Mouse (Mus musculus) spleen, postnatal 36 days (tissue): ENCODE data around the gene Itga5.

Experiments used
- DNase-seq, 2 experiments: peaks; one replicate each; pipeline ENCODE4 v3.0.0; 2022; ENCODE audit warnings: low spot score in 2 of 2, mixed read lengths in 1 of 2

Itga5 gene

DNA sequence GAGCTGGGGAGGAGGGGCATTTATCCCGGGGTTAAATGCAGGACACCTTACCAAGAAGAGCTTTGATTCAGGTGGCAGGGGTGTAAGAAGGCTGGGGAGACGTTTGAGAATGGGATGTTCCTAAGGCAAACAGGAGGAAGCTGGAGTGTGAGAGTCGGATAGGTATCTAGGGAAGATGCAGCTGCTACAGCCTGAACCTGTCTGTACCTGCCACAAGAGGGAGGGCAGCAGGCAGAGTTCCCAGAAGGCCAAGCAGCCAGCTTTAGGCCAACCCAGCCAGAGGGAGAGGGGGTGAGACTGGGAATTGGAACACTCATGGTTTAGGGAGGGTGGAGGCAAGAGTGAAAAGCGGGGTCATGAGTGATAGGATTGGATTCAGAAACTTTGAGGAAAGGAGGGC, 25.8 kb downstream of the Itga5 start:
- DNase-seq, result no peak

DNA sequence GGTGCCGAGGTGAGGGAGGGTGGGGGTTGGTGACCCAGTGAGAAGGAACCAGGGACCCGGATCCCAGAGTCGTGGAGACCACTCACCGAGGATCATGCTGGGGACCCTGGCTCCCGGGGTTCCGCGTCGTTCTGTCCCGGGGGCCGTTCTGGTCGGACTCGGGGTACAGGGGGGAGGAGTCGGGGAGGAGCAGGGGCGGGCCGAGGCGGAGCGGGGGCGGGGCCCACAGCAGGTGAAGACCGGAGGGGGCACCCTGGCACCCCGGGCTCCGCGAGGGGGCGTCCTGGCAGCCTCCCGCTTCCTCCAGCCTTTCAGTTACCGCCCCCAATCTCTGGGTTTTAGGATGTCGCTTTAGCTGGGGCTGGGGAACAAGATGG, 26.6 kb downstream of the Itga5 start, which contains the start of gene Zfp385a:
Zfp385a (minus strand) TSS at position 133 of the 377 bp plus-strand sequence.
- DNase-seq, result peak; percentile 64 to 65

DNA sequence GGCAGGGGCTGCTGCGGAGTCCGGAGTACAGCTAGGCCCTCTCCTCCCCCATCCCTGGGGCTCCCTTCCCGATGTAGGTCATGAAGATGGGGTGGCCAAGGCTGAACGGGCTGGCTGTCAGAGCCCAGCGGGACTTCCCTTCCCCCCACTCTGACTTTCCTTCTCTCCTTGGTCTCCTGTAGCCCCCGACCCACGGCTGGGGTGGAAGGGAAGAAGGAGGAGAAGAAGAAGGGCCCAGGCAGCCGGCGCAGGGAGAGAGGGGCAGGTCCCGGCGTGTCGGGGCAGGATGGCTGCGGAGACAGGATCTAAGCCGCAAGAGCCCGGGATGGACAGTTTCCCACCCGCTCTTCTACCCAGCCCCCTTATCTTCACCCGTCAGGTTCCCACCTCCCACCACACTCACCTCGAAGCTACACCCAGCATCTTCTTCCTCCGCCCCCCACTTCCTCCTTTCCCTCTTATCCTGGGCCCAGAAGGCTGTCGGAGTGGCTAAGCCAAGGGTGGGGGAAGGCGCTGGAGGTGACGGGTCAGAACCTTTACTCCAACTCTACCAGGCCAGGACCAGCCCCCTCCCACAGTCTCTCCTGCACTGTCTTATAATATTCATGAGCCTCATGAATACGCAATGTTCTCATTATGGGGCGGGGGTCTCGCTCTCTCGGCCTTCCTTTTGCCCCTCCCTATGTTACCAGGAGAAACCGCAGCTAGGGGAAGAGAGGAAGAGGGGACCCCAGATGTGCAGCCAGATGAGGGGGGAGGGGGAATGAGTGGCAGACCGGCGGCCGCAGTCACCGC, 27.2 kb downstream of the Itga5 start:
- DNase-seq, result peak in 1 of 2 experiments; percentile 34

DNA sequence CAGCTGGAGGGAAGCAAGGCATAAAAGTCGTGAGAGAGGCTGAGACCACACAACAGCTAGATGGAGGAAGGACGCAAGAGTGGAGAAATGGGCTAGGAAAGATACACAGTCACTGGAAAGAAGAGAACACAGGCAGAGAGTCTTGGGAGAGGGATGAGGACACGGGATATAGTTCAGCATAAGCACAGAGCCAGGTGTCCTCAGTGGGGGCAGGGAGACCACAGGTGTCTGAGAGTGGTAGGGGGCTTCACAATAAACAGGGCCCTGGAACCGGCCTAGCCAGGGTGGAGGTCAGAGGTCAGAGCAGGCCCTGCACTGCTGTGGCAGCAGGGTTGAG, 27.8 kb downstream of the Itga5 start:
- no peak for DNase-seq

DNA sequence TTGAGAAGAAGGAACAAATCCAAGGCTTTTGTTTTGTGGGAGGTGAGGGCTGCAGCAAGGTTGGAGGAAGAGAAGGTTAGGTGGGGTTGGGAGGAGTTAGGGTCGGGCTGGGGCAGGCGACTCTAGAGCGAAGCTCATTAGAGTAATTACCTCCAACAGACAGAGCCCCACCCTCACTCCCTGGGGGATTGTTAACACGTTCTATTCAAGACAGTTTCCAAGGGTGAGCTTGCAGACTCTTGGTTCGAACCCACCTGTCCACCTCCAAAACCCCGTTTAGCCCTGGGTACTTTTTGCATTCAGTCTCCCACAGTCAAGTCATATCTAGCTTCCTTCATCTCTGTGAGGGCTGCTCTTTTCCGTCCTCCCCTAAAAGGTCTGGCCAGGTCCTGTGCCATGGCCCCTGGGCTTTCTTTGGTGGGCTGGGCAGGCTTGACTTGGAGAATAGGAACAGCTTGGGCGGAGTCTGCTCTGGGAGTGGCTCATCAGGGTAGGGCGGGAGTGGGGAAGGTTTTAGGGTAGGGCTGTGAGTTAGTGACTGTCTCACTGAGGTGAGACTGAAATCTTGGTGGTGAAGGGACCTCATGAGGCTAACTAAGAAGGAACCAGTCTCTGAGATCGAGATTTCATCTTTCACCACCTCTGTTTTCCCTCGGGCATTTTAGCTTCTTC, 29.4 kb downstream of the Itga5 start:
- DNase-seq, result peak; percentile 30 to 47

DNA sequence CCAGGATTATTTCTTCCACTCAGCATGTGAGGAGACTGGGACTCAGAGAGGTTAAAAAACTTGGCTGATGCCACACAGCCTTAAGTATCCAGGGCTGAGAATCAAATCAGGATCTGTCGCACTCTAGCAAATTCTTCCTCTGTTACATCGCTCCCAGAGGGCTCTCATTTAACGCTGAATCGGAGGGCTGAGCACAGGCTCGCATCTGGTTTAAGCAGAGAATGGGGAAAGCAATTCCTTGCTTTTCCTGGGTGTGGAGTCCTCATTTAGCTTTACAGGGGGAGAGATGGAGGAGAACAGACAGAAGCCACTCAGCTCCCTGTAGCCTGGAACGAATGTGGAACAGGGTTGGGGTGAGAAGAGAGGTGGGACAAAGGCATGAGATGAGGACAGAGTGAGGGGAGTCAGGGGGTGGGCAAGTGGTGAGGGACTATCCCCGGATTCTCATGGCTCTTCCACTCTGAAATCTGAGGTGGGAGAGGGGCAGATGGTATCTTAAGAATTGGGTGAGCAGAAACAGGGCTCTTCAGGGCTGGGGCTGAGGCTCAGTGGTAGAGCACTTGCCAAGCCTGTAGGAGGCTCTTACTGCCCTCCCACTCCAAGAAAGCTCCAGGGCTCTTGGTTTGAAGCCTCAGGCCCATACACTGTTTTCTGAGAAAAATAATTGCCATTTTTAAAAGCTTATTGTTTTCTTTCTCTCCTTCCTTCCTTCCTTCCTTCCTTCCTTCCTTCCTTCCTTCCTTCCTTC, 30.9 kb downstream of the Itga5 start:
- no peak for DNase-seq

DNA sequence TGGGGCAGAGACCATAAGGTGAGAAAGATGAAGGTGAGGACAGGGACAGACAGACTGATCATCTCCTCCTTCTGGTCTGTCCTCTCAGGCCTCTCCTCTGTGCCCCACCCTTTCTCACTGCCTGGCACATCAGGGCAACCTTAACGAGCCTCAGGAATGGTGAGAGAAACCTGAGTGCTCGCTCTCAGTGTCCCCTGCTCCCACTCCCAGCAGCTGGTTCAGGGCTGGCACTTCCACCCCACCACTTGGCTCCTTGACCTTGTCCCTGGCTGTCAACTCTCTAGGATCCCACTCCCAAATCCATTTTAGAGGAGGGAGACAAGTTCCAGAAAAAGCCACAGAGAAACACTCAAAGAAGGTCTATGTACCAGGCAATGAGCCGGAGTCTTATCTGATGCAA, 31.5 kb downstream of the Itga5 start:
- no peak for DNase-seq

DNA sequence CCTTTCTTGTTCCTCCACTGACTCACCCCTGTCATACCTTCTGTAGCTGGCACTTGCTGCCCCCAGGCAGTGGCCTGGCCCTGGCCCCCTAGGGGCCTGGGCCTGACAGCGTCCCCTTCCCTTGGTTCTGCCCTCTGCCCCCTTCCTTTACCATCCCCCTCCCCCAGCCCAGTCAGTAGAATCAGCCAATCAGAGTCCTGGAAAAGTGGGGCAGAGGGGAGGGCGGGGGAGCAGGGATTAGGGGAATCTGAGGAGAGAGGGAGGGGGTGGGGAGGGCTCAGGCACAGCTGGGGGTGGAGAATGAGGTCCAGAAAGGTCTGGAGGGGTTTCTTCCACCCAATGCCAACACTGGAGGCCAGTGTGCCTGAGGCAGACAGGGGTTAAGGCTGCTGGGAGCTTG, 32.4 kb downstream of the Itga5 start:
- no peak for DNase-seq

DNA sequence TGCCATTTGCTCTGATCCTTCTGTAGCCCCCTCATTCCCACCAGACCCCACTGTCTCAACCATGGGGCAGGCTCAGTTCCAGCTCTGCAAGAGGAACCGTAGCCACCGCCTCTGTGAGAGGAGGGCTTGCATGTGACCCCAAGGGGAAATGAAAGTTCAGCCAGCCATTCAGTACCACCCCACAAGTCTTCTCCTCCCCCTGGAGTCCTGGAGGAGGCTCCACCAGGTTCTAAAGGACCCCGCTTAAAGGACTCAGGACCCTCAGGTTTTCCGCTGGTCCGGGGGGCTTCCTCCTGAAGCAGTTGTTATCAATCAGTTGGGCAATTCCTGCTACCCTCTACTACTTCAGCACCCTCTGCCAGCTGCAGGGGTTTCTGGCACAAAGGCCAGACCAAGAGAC, 32.8 kb downstream of the Itga5 start:
- peak; percentile 85 to 86 for DNase-seq

DNA sequence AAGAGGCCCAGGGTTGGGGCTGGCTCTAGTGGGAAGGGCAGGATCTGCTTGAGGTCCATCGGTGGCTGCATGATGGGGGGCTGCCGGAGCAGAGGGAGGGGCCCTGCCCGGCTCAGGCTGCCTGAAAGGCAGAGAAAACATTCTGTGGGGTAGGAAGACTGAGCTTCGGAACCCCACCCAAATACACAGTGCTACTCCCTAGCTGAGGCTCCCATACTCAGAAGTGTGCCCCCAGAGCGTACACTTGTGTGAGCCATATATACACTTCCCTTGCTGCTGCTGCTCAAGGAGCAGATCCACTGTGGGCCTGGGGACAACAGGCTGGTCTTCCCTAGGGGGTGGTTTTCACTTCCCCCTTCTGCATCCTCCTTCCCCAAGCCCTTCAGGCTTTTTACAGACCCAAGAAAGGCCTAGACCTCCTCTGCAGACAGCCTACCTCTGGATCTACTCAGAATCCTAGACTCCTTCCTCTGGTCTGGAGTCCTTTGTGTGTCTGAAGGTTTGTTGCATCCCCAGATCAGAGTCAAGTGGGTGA, 33.4 kb downstream of the Itga5 start:
- DNase-seq, result peak; percentile 70 to 74

DNA sequence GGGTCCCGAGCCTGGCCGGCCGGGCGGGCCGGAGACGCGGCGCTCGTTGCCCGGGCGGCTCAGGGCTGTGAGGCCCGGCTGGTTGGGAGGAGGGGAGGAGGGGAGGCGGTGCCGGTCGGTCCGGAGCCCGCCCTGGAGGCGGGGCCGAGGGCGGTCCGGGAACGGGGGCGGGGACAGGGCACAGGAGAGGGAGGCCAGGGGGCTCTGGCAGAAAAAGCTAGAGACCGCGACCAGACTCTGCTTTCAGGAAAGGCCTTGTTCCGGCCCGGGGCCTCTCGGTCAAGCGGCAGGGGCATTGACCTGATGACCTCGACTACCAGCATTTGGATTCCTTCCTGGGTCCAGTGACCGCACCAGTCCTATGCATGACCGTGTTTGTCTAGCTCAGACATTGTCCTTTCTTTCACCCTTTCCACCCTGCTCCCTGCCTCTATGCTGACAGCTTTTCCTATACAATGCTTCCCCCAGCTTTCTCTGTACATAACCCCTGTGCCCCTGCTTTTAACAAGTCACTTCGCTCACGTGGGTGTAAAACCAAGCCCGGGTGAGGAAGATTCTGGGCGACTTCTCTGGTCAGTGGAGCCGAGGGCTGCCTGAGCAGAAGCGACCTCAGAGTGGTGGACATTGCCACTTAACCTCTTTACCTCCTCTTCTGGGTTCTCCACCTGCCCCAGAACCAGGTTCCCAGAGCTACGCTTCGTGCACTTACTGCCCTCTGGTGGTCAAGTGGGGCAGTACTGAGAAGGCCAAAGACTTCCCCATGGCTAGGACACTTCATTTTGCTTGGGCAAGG, 42.9 kb downstream of the Itga5 start:
- peak; percentile 81 to 83 for DNase-seq

DNA sequence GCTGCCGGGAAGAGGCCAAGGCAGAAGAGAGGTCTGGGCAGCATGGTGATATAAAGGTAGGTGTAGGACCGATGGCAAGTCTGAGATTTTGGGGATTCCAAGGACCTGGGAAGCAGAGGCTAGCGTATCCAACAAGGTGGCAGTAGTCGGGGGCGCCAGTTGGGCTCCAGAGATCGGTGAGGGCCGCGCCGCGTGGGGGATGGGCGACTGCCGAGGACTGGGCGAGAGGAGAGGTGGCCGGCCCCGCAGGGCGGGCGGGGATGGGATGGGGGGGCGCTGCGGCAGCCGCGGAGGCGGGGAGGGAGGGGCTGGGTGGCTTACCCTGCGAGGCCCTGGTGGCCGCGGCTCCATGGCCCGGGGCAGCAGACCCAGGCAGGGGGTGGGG, 43.5 kb downstream of the Itga5 start:
- no peak for DNase-seq

DNA sequence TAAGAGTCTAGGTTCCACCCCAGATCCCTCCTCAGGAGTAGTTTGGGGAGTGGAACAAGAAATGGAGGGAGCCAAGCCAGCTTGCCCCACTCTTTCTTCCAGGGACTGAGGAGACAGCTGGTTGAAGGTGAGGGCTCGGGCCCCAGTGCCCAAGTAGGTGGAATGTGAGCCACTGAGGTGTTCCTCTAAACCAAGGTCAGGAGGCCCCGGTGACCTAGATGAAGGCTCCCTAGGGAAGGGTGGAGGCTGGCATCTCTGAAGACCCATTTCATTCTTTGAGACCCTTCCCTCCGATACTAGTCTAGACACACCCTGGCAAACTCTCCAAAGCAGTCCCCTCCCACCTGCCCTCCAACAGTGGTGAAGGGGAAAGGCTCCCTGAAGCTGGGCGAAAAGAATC, 44.2 kb downstream of the Itga5 start:
- DNase-seq, result no peak

DNA sequence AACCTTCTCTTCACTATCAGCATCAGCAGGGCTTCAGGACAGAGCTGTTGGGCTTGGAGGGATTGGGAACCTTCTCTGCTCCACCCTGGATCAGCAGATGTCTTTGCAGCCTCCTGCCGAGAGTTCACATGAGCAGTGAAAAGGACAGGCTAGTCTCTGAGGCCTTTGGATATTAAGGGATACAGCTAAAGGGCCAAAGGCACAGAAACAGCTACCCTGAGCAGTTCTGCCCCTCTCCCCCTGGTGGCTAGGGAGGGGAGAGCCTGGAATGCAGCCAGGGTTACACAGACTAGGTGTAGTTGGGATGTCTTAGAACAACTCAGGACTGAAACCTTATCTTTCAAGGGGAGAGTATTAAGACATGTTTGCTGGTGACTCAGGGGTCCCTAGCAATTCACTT, 45.5 kb downstream of the Itga5 start:
- no peak for DNase-seq

DNA sequence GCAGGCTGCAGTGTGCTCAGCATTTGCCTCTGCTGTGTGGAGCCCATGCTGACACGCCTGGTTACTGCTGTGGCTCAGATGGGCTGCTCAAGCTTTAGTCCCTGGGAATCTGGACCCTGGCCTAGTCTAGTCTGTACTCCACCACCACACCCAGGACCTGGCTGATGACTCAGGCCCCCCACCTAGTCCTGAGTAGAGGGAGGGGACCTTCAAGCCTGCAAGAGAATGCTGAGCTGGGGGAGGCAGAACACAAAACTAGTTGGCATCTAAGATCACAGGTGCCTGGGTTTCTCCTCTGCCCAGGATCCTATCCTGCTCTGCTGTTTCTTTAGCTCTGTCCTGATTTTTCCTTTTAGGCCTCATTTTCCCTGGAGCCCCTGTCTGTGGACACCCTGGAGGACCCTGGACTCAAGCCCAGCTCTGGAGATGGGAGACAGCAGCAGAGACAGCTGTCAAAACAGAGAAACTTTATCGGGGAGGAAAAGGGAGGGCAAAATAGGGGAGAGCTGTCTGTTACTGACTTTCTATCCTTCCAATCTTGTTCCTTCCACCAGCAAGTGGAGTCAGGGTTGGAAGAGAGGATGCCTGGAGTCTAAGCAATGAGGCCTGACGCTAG, 48.3 kb downstream of the Itga5 start:
- no peak for DNase-seq

DNA sequence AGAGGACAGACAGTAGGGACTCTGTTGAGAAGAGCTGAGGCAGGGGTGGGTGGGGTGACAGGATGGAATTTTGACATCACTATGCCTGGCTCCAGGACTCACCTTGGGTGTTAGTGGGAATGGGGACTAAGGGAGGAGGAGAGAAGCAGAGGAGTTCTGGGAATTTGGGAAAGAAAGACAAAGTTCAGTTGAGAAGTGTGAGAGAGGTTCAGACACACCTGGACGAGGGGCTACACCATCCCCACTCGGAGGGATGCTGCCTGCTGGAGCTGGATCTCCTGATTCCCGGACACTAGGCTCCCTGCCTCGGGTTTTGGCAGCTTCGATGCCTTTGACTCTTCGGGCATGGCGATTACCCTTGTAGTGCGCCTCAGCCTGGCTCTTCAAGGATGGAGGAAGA, 48.8 kb downstream of the Itga5 start:
- DNase-seq, result no peak

DNA sequence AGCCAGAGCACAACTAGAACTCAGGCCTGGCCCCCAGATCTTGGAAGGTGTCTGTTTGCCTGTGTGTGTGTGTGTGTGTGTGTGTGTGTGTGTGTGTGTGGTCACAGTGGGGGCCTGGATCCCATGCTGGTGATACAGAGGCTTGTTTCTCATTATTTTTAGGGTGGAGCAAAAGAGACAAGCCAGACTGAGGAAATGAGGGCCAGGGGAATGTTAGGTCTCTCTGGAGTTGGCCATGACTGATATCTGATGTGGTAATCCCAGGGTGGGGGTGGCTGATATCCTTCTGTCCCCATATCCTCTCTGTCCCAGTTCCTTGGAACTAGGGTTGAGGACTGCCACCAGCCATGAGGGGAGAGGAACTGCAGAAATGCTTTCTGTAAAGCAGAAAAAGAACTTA, 49.4 kb downstream of the Itga5 start:
- no peak for DNase-seq

DNA sequence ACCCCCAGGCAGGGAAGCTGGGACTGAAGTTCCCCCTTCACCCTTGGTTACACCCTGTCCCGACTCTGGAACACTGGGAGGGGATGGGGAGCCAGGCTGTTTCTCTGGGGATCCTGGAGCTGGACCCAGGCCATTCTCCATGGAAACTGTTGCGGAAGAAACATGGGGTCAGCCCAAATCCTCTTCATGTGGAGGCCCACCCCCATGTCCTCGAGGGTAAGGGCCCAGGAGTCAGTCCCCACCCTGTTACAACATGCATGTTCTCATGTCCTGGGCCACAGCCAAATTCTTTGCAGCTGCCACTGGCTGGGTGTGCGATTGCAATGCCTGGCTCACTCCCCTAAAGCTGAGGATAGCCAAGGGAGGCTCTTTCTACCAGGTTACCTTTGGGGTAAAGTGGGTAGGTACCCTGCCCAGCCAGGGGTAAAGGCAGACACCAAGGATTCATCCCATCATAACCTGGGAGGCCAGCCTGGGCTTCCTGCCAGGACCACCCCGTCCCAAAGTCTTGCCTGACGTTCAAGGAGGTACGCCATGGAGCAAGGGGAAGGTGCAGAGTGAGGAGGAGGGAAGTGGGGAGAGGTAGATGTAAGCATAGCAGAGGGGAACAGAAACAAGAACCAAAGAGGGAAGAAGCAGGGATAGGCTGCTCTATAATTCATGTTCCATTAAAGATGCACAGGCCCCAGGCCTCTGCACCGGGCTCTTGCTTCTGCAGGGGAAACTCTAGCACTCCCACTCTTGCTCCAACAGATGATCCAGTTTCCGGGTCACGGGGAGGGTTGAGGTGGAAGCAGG, 50.4 kb downstream of the Itga5 start:
- no peak for DNase-seq

DNA sequence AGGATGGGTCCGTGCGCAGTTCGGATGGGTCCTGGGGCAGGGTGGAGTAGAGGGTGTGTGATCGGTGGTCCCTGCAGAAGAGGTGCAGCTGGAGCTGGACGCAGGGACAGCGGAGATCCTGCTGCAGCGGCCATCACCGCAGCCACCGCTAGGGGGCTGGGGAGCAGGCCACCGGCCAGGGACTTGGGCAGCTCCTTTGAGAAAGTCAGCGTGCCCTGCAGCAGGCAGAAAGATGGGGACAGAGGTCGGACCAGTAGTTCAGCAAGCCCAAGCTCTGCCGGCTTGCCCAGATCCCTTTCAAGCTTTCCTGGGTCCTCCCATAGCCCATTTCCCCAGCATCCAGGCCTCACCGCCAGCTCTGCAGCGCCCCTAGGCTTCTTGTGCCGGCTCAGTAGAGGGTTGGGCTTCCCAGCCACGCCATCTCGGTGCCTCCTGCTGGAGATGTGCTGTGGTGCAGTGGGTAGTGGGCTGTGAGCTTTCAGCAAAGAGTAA, 51.5 kb downstream of the Itga5 start:
- DNase-seq, result peak in 1 of 2 experiments; percentile 17

DNA sequence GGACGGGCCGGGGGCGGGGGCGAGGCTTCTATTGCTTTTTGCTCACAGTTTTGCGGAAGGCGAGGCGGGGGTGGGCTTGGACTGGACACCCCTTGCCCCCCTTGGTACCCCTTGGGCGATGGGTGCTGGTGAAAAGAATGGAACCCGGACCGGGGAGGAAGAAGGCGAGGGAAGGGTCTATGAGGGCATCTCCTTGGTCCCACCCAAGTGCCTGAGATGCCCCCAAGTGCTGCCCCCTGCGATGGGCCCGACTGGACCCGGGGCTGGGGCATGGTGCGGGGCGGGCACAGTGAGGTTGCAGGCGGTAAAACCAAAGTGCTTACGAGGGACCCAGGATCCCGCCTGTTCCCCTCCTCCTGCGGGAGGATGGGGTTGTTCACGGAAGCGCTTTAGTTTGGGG, 52.4 kb downstream of the Itga5 start:
- DNase-seq, result no peak
